Mouse (Mus musculus) adrenal gland, adult 2 months (tissue): ENCODE results near the gene Dnah2. TPM values are rescaled to one million over a fixed set of nuclear protein-coding genes. Genes with fewer than 3 reads are reported as not detected.

Experiments
- DNase-seq: peaks from one replicate; pipeline ENCODE4 v3.0.0; 2021
- polyA plus RNA-seq: library from polyadenylated mRNA; depleted of rRNA; stranded (reverse); fragments of >200 nt; gene quantifications from 2 replicates; pipeline ENCODE4 v1.2.3, GENCODE M21; 2012
- total RNA-seq, 2 experiments: library from RNA; stranded (reverse); gene quantifications; 2 replicates each; pipeline ENCODE4 v1.2.3; 2021

Dnah2 gene
- total and polyA plus RNA-seq, 3 experiments: 0.19 to 0.66 (median 0.32) TPM

GRCm38 (mm10) chr11:69418481-69419442, 130.1 kb downstream of the Dnah2 start:
- DNase-seq: peak; percentile 97

GRCm38 (mm10) chr11:69417449-69418384, 131.2 kb downstream of the Dnah2 start:
- DNase-seq: peak; percentile 97

GRCm38 (mm10) chr11:69416921-69417448, 131.9 kb downstream of the Dnah2 start:
- DNase-seq: no peak

GRCm38 (mm10) chr11:69416509-69416908, 132.4 kb downstream of the Dnah2 start:
- no peak for DNase-seq

GRCm38 (mm10) chr11:69415668-69416451, 133.1 kb downstream of the Dnah2 start:
- DNase-seq: peak; percentile 74

GRCm38 (mm10) chr11:69415327-69415667, 133.6 kb downstream of the Dnah2 start:
- DNase-seq: peak; percentile 81

GRCm38 (mm10) chr11:69414421-69415326, 134.2 kb downstream of the Dnah2 start:
- DNase-seq: no peak

GRCm38 (mm10) chr11:69413221-69414181, 135.4 kb downstream of the Dnah2 start, which contains the start of gene Kdm6b:
TSS of gene Kdm6b (minus strand) at chr11:69413675.
- DNase-seq: no peak

GRCm38 (mm10) chr11:69412548-69412947, 136.4 kb downstream of the Dnah2 start:
- DNase-seq: no peak

GRCm38 (mm10) chr11:69411538-69412203, 137.2 kb downstream of the Dnah2 start:
- peak; percentile 94 for DNase-seq

GRCm38 (mm10) chr11:69411073-69411535, 137.8 kb downstream of the Dnah2 start:
- DNase-seq: peak; percentile 96

GRCm38 (mm10) chr11:69410310-69411072, 138.4 kb downstream of the Dnah2 start:
- peak; percentile 88 for DNase-seq

- DNase-seq: no peak
Measured at GRCm38 (mm10) chr11:69410045-69410309, 138.9 kb downstream of the Dnah2 start.

GRCm38 (mm10) chr11:69409378-69410044, 139.4 kb downstream of the Dnah2 start:
- peak; percentile 92 for DNase-seq

GRCm38 (mm10) chr11:69408541-69409377, 140.2 kb downstream of the Dnah2 start:
- peak; percentile 92 for DNase-seq

GRCm38 (mm10) chr11:69407724-69408004, 141.2 kb downstream of the Dnah2 start:
- no peak for DNase-seq
